ENCODE assay signal across 26 mouse cellular contexts in genomic region chr3:114463714-114464545, GRCm38 (mm10).
DNase-seq lines count a peak whose midpoint lies in the region; ATAC-seq and TF ChIP-seq lines count a peak whose summit lies in the region.
"Had no signal": no experiment of that assay in that cellular context is flagged by ENCODE, and none has a peak within 500 bp of the region (broad histone marks: within the 10 kb centered on the region; RNA-seq: fewer than 3 reads in every experiment).

No protein-coding gene starts in this region.

- no peak for TF ChIP-seq POLR2A in kidney, adult 2 months (IDR thresholded peaks at IDR 0.05; ENCODE audit: low read depth, low read length)

- H3K9ac ChIP-seq in forebrain, embryonic 14.5 days (ENCODE audit: low read length), result no peak overlapping the region
- H3K9ac ChIP-seq in forebrain, embryonic 11.5 days (ENCODE audit: low read length), result no peak overlapping the region
- H3K9ac ChIP-seq in forebrain, postnatal 0 days, result no peak overlapping the region
- H3K9ac ChIP-seq in hindbrain, embryonic 16.5 days (ENCODE audit: low read depth, low read length), result no peak overlapping the region
- no peak overlapping the region for H3K9ac ChIP-seq in midbrain, postnatal 0 days (replicated peaks; ENCODE audit: low read length, poor library complexity, severe bottlenecking)
- H3K9ac ChIP-seq: heart, embryonic 12.5 days; kidney, embryonic 15.5 days; liver, postnatal 0 days had no signal

- peak; percentile 2 for DNase-seq in forebrain, embryonic 14.5 days (ENCODE audit: low spot score)
- no peak for DNase-seq in forebrain, embryonic 11.5 days (ENCODE audit: low spot score)
- peak; percentile 26 for DNase-seq in forebrain, postnatal 0 days
- peak; percentile 8 for DNase-seq in midbrain, postnatal 0 days (ENCODE audit: low spot score)
- DNase-seq in kidney, adult 11 months, result no peak
- no peak for DNase-seq in kidney, adult 2 months
- DNase-seq: adrenal gland, postnatal 36 days; cerebellum, adult 2 months; cerebellum, postnatal 36 days; gastrocnemius, postnatal 10 days; heart, adult 11 months; heart, postnatal 14 days; kidney, postnatal 4 days; layer of hippocampus, adult 9-11 months; liver, postnatal 0 days; lung, postnatal 14 days; right cerebral cortex, postnatal 4 days had no signal

- 73% methylated on average over 5 of the region's 5 CpGs for WGBS in forebrain, embryonic 14.5 days
- WGBS in forebrain, embryonic 11.5 days, result 69% methylated on average over 5 of the region's 5 CpGs
- 46% methylated on average over 5 of the region's 5 CpGs for WGBS in forebrain, postnatal 0 days
- WGBS in hindbrain, embryonic 16.5 days, result 45% methylated on average over 5 of the region's 5 CpGs
- 24% methylated on average over 5 of the region's 5 CpGs for WGBS in midbrain, postnatal 0 days
- WGBS in kidney, adult 2 months, result 65% methylated on average over 5 of the region's 5 CpGs

- H3K9me3 ChIP-seq in forebrain, embryonic 14.5 days (replicated peaks; ENCODE audit: control insufficient read depth, low read length), result no peaks in the 10 kb centered on the region
- H3K9me3 ChIP-seq in forebrain, embryonic 11.5 days (ENCODE audit: control insufficient read depth, low read length), result no peaks in the 10 kb centered on the region
- H3K9me3 ChIP-seq in forebrain, postnatal 0 days (ENCODE audit: low read length), result no peaks in the 10 kb centered on the region
- H3K9me3 ChIP-seq in hindbrain, embryonic 16.5 days (ENCODE audit: control insufficient read depth, low read length), result no peaks in the 10 kb centered on the region
- no peaks in the 10 kb centered on the region for H3K9me3 ChIP-seq in midbrain, postnatal 0 days (ENCODE audit: low read length)
- H3K9me3 ChIP-seq: G1E; heart, embryonic 12.5 days; kidney, embryonic 15.5 days; limb, embryonic 10.5 days had no signal

- H3K4me2 ChIP-seq in forebrain, embryonic 14.5 days (ENCODE audit: low read length), result no peak overlapping the region
- no peak overlapping the region for H3K4me2 ChIP-seq in forebrain, embryonic 11.5 days (ENCODE audit: low read depth, low read length, severe bottlenecking)
- H3K4me2 ChIP-seq in forebrain, postnatal 0 days (ENCODE audit: low read depth), result no peak overlapping the region
- H3K4me2 ChIP-seq in hindbrain, embryonic 16.5 days (ENCODE audit: low read length), result no peak overlapping the region
- no peak overlapping the region for H3K4me2 ChIP-seq in midbrain, postnatal 0 days (ENCODE audit: low read depth, low read length, poor library complexity, severe bottlenecking)
- H3K4me2 ChIP-seq: heart, embryonic 12.5 days; kidney, embryonic 15.5 days had no signal

- H3K4me3 ChIP-seq in forebrain, embryonic 14.5 days (ENCODE audit: low read depth, low read length), result no peak overlapping the region
- H3K4me3 ChIP-seq in forebrain, embryonic 11.5 days (ENCODE audit: low read depth, low read length), result no peak overlapping the region
- no peak overlapping the region for H3K4me3 ChIP-seq in forebrain, postnatal 0 days (ENCODE audit: low read depth, low read length)
- no peak overlapping the region for H3K4me3 ChIP-seq in hindbrain, embryonic 16.5 days (ENCODE audit: low read length)
- H3K4me3 ChIP-seq in midbrain, postnatal 0 days (ENCODE audit: low read depth, low read length), result no peak overlapping the region
- no peak overlapping the region for H3K4me3 ChIP-seq in kidney, adult 2 months (ENCODE audit: insufficient read depth, low read depth, low read length)
- H3K4me3 ChIP-seq: heart, embryonic 12.5 days; kidney, embryonic 15.5 days; left cerebral cortex, adult 2 months; limb, embryonic 10.5 days; myocyte had no signal

- no peak for ATAC-seq in forebrain, embryonic 14.5 days
- ATAC-seq in forebrain, embryonic 11.5 days (replicated peaks; ENCODE audit: low FRiP score), result no peak
- peak; percentile 68; the same call in 1 of the 2 replicates for ATAC-seq in forebrain, postnatal 0 days
- peak; percentile 61 for ATAC-seq in hindbrain, embryonic 16.5 days
- peak; percentile 68 for ATAC-seq in midbrain, postnatal 0 days (ENCODE audit: low FRiP score)
- ATAC-seq: activated CD4-positive, CD25-positive, alpha-beta regulatory T cell, adult 4 months; inflammation-experienced regulatory T-cells, adult 6 months; liver, postnatal 0 days had no signal

- H3K36me3 ChIP-seq in forebrain, embryonic 14.5 days (ENCODE audit: control insufficient read depth, insufficient read depth, low read length), result no peaks in the 10 kb centered on the region
- no peaks in the 10 kb centered on the region for H3K36me3 ChIP-seq in forebrain, embryonic 11.5 days (ENCODE audit: control insufficient read depth, insufficient read depth, low read length)
- no peaks in the 10 kb centered on the region for H3K36me3 ChIP-seq in forebrain, postnatal 0 days (ENCODE audit: insufficient read depth)
- no peaks in the 10 kb centered on the region for H3K36me3 ChIP-seq in hindbrain, embryonic 16.5 days (ENCODE audit: control insufficient read depth, insufficient read depth, low read length)
- no peaks in the 10 kb centered on the region for H3K36me3 ChIP-seq in midbrain, postnatal 0 days (ENCODE audit: insufficient read depth, low read length)
- H3K36me3 ChIP-seq in kidney, adult 2 months (ENCODE audit: control insufficient read depth, insufficient read depth, low read length), result no peaks in the 10 kb centered on the region
- H3K36me3 ChIP-seq: G1E; heart, embryonic 12.5 days; kidney, embryonic 15.5 days; limb, embryonic 10.5 days had no signal

- H3K27me3 ChIP-seq in forebrain, embryonic 14.5 days (replicated peaks; ENCODE audit: control insufficient read depth, insufficient read depth, low read length), result no peaks in the 10 kb centered on the region
- H3K27me3 ChIP-seq in forebrain, embryonic 11.5 days (ENCODE audit: control insufficient read depth, insufficient read depth, low read length), result no peaks in the 10 kb centered on the region
- no peaks in the 10 kb centered on the region for H3K27me3 ChIP-seq in forebrain, postnatal 0 days (ENCODE audit: insufficient read depth, low read length)
- H3K27me3 ChIP-seq in hindbrain, embryonic 16.5 days (replicated peaks; ENCODE audit: control insufficient read depth, insufficient read depth, low read length), result no peaks in the 10 kb centered on the region
- no peaks in the 10 kb centered on the region for H3K27me3 ChIP-seq in midbrain, postnatal 0 days (ENCODE audit: insufficient read depth, low read length)
- no peaks in the 10 kb centered on the region for H3K27me3 ChIP-seq in kidney, adult 2 months (replicated peaks; ENCODE audit: control insufficient read depth, insufficient read depth, low read length)
- H3K27me3 ChIP-seq: heart, embryonic 12.5 days; kidney, embryonic 15.5 days had no signal

- H3K4me1 ChIP-seq in forebrain, embryonic 14.5 days (ENCODE audit: control insufficient read depth, insufficient read depth, low read length), result no peaks in the 10 kb centered on the region
- no peaks in the 10 kb centered on the region for H3K4me1 ChIP-seq in forebrain, embryonic 11.5 days (replicated peaks; ENCODE audit: control insufficient read depth, insufficient read depth, low read length)
- H3K4me1 ChIP-seq in forebrain, postnatal 0 days (ENCODE audit: insufficient read depth), result peaks cover 5% of the 10 kb centered on the region; the same call in 1 of the 2 replicates
- H3K4me1 ChIP-seq in hindbrain, embryonic 16.5 days (ENCODE audit: control insufficient read depth, insufficient read depth, low read depth, low read length), result no peaks in the 10 kb centered on the region
- 0 out of 2 replicates have a peak, but pooled peaks cover 3% of the 10 kb centered on the region for H3K4me1 ChIP-seq in midbrain, postnatal 0 days (ENCODE audit: insufficient read depth, low read length)
- no peaks in the 10 kb centered on the region for H3K4me1 ChIP-seq in kidney, adult 2 months (ENCODE audit: control insufficient read depth, insufficient read depth, low read length)
- H3K4me1 ChIP-seq: heart, embryonic 12.5 days; kidney, embryonic 15.5 days; limb, embryonic 10.5 days had no signal

- H3K27ac ChIP-seq in forebrain, embryonic 14.5 days (ENCODE audit: low read depth, low read length), result no peak overlapping the region
- no peak overlapping the region for H3K27ac ChIP-seq in forebrain, embryonic 11.5 days (ENCODE audit: low read depth, low read length)
- H3K27ac ChIP-seq in forebrain, postnatal 0 days (ENCODE audit: low read depth, low read length), result no peak overlapping the region; the same call in 1 of the 2 replicates
- H3K27ac ChIP-seq in hindbrain, embryonic 16.5 days (ENCODE audit: low read depth, low read length), result no peak overlapping the region
- peak overlapping the region; percentile 67 for H3K27ac ChIP-seq in midbrain, postnatal 0 days (ENCODE audit: low read depth, low read length)
- H3K27ac ChIP-seq in kidney, adult 2 months (ENCODE audit: insufficient read depth, low read depth, low read length), result no peak overlapping the region
- H3K27ac ChIP-seq: kidney, embryonic 15.5 days; left cerebral cortex, adult 2 months; limb, embryonic 10.5 days had no signal

- no peak for TF ChIP-seq CTCF in forebrain, postnatal 0 days (IDR thresholded peaks at IDR 0.05; ENCODE audit: low read depth)
- no peak; the same call in 1 of the 2 replicates for TF ChIP-seq CTCF in midbrain, postnatal 0 days (IDR thresholded peaks at IDR 0.05)
- TF ChIP-seq CTCF in kidney, adult 2 months (conservative IDR thresholded peaks at IDR 0.05; ENCODE audit: insufficient read depth, insufficient read length, low read depth, low read length), result no peak

Comparison
In these comparisons a context has a peak if more than half of its experiments do, and no peak if none do; other contexts are left out.
1. ATAC-seq: peak in forebrain, postnatal 0 days (single experiment), hindbrain, embryonic 16.5 days (single experiment) and midbrain, postnatal 0 days (single experiment); none in forebrain, embryonic 14.5 days (single experiment) and forebrain, embryonic 11.5 days (single experiment).
2. DNase-seq: peak in forebrain, embryonic 14.5 days (single experiment), forebrain, postnatal 0 days (single experiment) and midbrain, postnatal 0 days (single experiment); none in forebrain, embryonic 11.5 days (single experiment), kidney, adult 11 months (single experiment) and kidney, adult 2 months (single experiment).